24 mouse cellular contexts compared by ENCODE assay signal in genomic region chrX:152164061-152164460, GRCm38 (mm10). TPM values are rescaled to one million over a fixed set of nuclear protein-coding genes. Genes with fewer than 3 reads are reported as not detected.
DNase-seq lines count a peak whose midpoint lies in the region; ATAC-seq and TF ChIP-seq lines count a peak whose summit lies in the region.
"Had no signal": no experiment of that assay in that cellular context is flagged by ENCODE, and none has a peak within 500 bp of the region (broad histone marks: within the 10 kb centered on the region; RNA-seq: fewer than 3 reads in every experiment).

No protein-coding gene starts in this region.

- no peaks in the 10 kb centered on the region for H3K36me3 ChIP-seq in kidney, adult 2 months (ENCODE audit: control insufficient read depth, insufficient read depth, low read length)
- H3K36me3 ChIP-seq in thymus, adult 2 months (ENCODE audit: control insufficient read depth, insufficient read depth, low read length) = no peaks in the 10 kb centered on the region
- H3K36me3 ChIP-seq: embryonic facial prominence, embryonic 13.5 days; embryonic facial prominence, embryonic 15.5 days; forebrain, embryonic 10.5 days; forebrain, embryonic 12.5 days had no signal

- no peak for TF ChIP-seq CTCF in bone marrow macrophage, adult 2 months (IDR thresholded peaks at IDR 0.05; ENCODE audit: low read depth, low read length)
- TF ChIP-seq CTCF in kidney, adult 2 months (conservative IDR thresholded peaks at IDR 0.05; ENCODE audit: insufficient read depth, insufficient read length, low read depth, low read length) = no peak
- TF ChIP-seq CTCF in thymus, adult 2 months (IDR thresholded peaks at IDR 0.05; ENCODE audit: borderline replicate concordance, control insufficient read depth, extremely low read depth, insufficient read depth, low read length, poor library complexity) = no peak

- no peak overlapping the region for H3K4me3 ChIP-seq in bone marrow macrophage, adult 2 months (ENCODE audit: insufficient read depth, low read length)
- H3K4me3 ChIP-seq in kidney, adult 2 months (ENCODE audit: insufficient read depth, low read depth, low read length) = no peak overlapping the region
- H3K4me3 ChIP-seq in thymus, adult 2 months (ENCODE audit: control insufficient read depth, insufficient read depth, low read length) = no peak overlapping the region
- H3K4me3 ChIP-seq: embryonic facial prominence, embryonic 13.5 days; embryonic facial prominence, embryonic 15.5 days; erythroblast, embryonic 14.5 days; forebrain, embryonic 10.5 days; forebrain, embryonic 12.5 days had no signal

- H3K27me3 ChIP-seq in kidney, adult 2 months (replicated peaks; ENCODE audit: control insufficient read depth, insufficient read depth, low read length) = no peaks in the 10 kb centered on the region
- no peaks in the 10 kb centered on the region for H3K27me3 ChIP-seq in thymus, adult 2 months (ENCODE audit: control insufficient read depth, insufficient read depth, low read length)

- H3K4me1 ChIP-seq in bone marrow macrophage, adult 2 months (ENCODE audit: control insufficient read depth, insufficient read depth, low read length) = peaks cover 36% of the 10 kb centered on the region
- H3K4me1 ChIP-seq in kidney, adult 2 months (ENCODE audit: control insufficient read depth, insufficient read depth, low read length) = no peaks in the 10 kb centered on the region
- no peaks in the 10 kb centered on the region for H3K4me1 ChIP-seq in thymus, adult 2 months (replicated peaks; ENCODE audit: control insufficient read depth, insufficient read depth, low read length)
- H3K4me1 ChIP-seq: embryonic facial prominence, embryonic 13.5 days; embryonic facial prominence, embryonic 15.5 days; forebrain, embryonic 10.5 days; forebrain, embryonic 12.5 days had no signal

- TF ChIP-seq POLR2A in bone marrow macrophage, adult 2 months (IDR thresholded peaks at IDR 0.05; ENCODE audit: borderline replicate concordance, low read depth, low read length) = no peak
- TF ChIP-seq POLR2A in kidney, adult 2 months (IDR thresholded peaks at IDR 0.05; ENCODE audit: low read depth, low read length) = no peak
- TF ChIP-seq POLR2A in thymus, adult 2 months (IDR thresholded peaks at IDR 0.05; ENCODE audit: control insufficient read depth, extremely low read depth, insufficient read depth, low read length, poor library complexity) = no peak

- no peak for DNase-seq in ovary, adult 18-20 months (ENCODE audit: low spot score)
- DNase-seq in kidney, adult 2 months = no peak
- DNase-seq in kidney, postnatal 10 days = no peak
- DNase-seq in thymus, adult 2 months = no peak
- DNase-seq: adrenal gland, adult 2 months; adrenal gland, postnatal 10 days; adrenal gland, postnatal 25 days; cerebellum, adult 11-12 months; cerebellum, adult 2 months; cerebellum, adult 9-10 months; cerebellum, postnatal 10 days; cerebellum, postnatal 25 days; embryo, embryonic 11 days had no signal

- H3K27ac ChIP-seq in bone marrow macrophage, adult 2 months (ENCODE audit: insufficient read depth, low read depth, low read length) = peak overlapping the region; percentile 85
- no peak overlapping the region for H3K27ac ChIP-seq in kidney, adult 2 months (ENCODE audit: insufficient read depth, low read depth, low read length)
- no peak overlapping the region for H3K27ac ChIP-seq in thymus, adult 2 months (ENCODE audit: control insufficient read depth, insufficient read depth, low read length)
- H3K27ac ChIP-seq: embryonic facial prominence, embryonic 13.5 days; embryonic facial prominence, embryonic 15.5 days; forebrain, embryonic 10.5 days; forebrain, embryonic 12.5 days had no signal

- 0 out of 2 replicates have a peak, but pooled peaks have one; percentile 42 for ATAC-seq in common myeloid progenitor, adult 5-6 weeks (replicated peaks; ENCODE audit: low read depth, poor library complexity, severe bottlenecking)
- ATAC-seq in hematopoietic stem cell, adult 5-6 weeks (replicated peaks in 1 of 2; ENCODE audit: insufficient read depth in 1 of 2, low FRiP score in 2 of 2, low TSS enrichment in 1 of 2, low read depth in 1 of 2, poor library complexity in 2 of 2, severe bottlenecking in 2 of 2) = peak; percentile 49 to 62; a peak in 2 of 4 replicates
- peak; percentile 52; the same call in 1 of the 2 replicates for ATAC-seq in megakaryocyte, adult 5-6 weeks (ENCODE audit: poor library complexity, severe bottlenecking)
- ATAC-seq: forebrain, embryonic 14.5 days; forebrain, embryonic 16.5 days had no signal

RNA-seq across cellular contexts. Expression of gene Iqsec2, which starts 20.0 kb away (rescaled TPM):
- polyA plus RNA-seq in bone marrow macrophage, adult 2 months (2012; ENCODE audit: insufficient read depth, insufficient read length, missing spikeins) = 40.2 and 41.1 TPM in 2 replicates
- total RNA-seq in common myeloid progenitor, adult 5-6 weeks (2017) = 1.1 and 3.7 TPM in 2 replicates
- total RNA-seq in hematopoietic stem cell, adult 5-6 weeks (2017) = 4.5 and 5.4 TPM in 2 replicates
- total RNA-seq in megakaryocyte, adult 5-6 weeks (2015) = 9.0 and 10.5 TPM in 2 replicates
- total RNA-seq in megakaryocyte, adult 5-6 weeks (2017) = 5.1 and 8.7 TPM in 2 replicates
- 80.1 and 89.8 TPM in 2 replicates for polyA plus RNA-seq in kidney, adult 2 months (2012; rRNA removed)
- 6.0 and 9.7 TPM in 2 replicates for polyA plus RNA-seq in thymus, adult 2 months (2012; rRNA removed)
